Mouse (Mus musculus) limb, embryonic 10.5 days (tissue): ENCODE results near the gene Celsr3. TPM values are rescaled to one million over a fixed set of nuclear protein-coding genes. Genes with fewer than 3 reads are reported as not detected.

Experiments
- DNase-seq: peaks from one replicate; pipeline ENCODE4 v3.0.0-alpha.2; 2017; ENCODE audit warnings: low spot score
- H3K27ac ChIP-seq: fragments of 300-500 bp; sonication (generic); 2 replicates; pipeline ENCODE4 v1.5.1; 2016; ENCODE audit warnings: mild to moderate bottlenecking
- H3K27me3 ChIP-seq: fragments of 300-500 bp; sonication (generic); 2 replicates; pipeline ENCODE4 v1.6.1; 2016; ENCODE audit warnings: low read depth, mild to moderate bottlenecking; ENCODE audit not compliant: poor library complexity, severe bottlenecking
- H3K36me3 ChIP-seq: fragments of 300-500 bp; sonication (generic); 2 replicates; pipeline ENCODE4 v1.6.1; 2016; ENCODE audit warnings: mild to moderate bottlenecking, moderate library complexity
- H3K4me1 ChIP-seq: fragments of 300-500 bp; sonication (generic); 2 replicates; pipeline ENCODE4 v1.6.1; 2016
- H3K4me3 ChIP-seq: fragments of 300-500 bp; sonication (generic); 2 replicates; pipeline ENCODE4 v1.5.1; 2016; ENCODE audit warnings: mild to moderate bottlenecking, moderate library complexity
- H3K9me3 ChIP-seq: fragments of 300-500 bp; sonication (generic); replicated peaks from 2 replicates; pipeline ENCODE4 v1.6.1; 2016; ENCODE audit warnings: mild to moderate bottlenecking
- WGBS: fragments of 180-500 bp; shearing (Covaris S2); methylation state at CpG from one replicate; pipeline ENCODE4 v1.1.7; 2016; 5-methylcytosine and 5-hydroxymethylcytosine counted together
- polyA plus RNA-seq: library from polyadenylated mRNA; unstranded; fragments of >200 nt; fragmentation: Nextera tagmentation; extraction: Ambion mirVana; gene quantifications from 2 replicates; pipeline ENCODE4 v1.2.1, GENCODE M21; 2016

Gene Celsr3
- polyA plus RNA-seq, 1 experiment from 2014 or later, result 0.06 TPM

DNA sequence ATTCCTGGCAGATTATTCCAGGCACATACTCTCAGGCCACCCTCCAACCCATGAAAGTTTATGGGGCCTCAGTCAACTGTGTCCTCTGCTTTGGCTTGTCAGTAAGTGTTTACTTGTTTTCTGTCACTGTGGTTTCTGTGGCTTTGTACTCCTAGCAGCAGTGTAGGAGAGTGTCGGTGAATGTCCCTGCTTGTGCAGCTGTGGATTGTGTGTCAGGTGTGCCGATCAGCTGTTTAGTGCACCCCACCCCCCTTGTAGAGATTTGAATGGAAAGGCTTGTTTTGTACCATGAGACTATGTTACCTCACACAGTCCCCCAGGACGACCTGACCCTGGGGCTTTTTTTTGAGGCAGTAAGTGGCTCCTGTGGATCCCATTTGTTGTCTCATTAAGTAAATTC, 33.4 kb upstream of the Celsr3 start:
- Histone ChIP-seq H3K4me3 (no peak overlapping the region), H3K27ac (no peak overlapping the region), H3K4me1 (peaks cover 24% of the 10 kb centered on the region), H3K27me3 (no peaks in the 10 kb centered on the region), H3K36me3 (peaks cover 67% of the 10 kb centered on the region), H3K9me3 (no peaks in the 10 kb centered on the region)
- 70% methylated on average over 3 of the region's 3 CpGs for WGBS
- DNase-seq, result no peak

DNA sequence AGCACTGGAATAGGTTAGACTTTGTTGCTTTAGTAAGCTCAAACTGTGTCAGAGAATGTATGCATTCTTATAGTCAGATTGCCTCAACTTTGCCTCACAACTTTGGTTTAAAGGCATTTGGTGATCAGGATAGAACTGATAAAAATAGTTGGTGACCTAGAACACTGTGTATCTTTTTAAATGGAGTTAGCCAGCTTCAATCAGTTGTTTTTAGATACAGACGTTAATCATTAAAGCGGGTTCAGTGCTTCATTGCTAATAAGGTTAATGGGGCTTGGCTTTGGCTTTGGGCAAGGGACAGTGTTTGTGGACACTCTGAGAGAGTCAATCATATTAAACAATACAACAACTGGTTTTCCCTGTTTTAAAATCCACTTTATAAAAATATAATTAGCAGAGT, 30.8 kb upstream of the Celsr3 start:
- WGBS, result 81% methylated on average over 2 of the region's 2 CpGs
- H3K4me3 ChIP-seq, result no peak overlapping the region

DNA sequence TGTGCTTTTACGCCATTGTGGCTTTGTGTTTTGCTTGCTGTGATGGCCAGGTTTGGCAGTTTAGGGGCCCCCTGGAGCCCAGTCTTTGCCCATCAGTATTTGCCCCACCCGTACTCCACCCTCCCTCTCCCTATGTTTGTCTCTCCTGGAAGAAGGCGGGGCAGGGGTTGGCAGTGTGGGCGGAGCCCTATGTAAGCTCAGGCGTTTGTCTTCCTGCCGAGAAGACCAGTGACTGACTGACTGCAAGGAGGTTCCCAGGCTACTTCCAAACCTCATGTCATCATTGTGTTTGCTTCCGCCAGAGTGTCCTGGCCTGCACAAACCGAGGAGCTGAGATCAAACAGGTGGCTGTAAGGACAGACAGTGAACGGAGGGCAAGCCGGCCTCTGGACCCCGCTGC, 30.4 kb upstream of the Celsr3 start:
- Histone ChIP-seq H3K27ac (no peak overlapping the region), H3K4me1 (peaks cover 15% of the 10 kb centered on the region; the same call in 1 of the 2 replicates), H3K36me3 (peaks cover 73% of the 10 kb centered on the region), H3K4me3 (no peak overlapping the region), H3K9me3 (no peaks in the 10 kb centered on the region), H3K27me3 (no peaks in the 10 kb centered on the region)
- DNase-seq, result no peak
- 43% methylated on average over 11 of the region's 11 CpGs for WGBS

More for the DNA sequence above, 30.8 kb upstream of the Celsr3 start:
- no peak for DNase-seq
- H3K9me3 ChIP-seq, result no peaks in the 10 kb centered on the region
- no peaks in the 10 kb centered on the region for H3K27me3 ChIP-seq
- no peak overlapping the region for H3K27ac ChIP-seq
- peaks cover 69% of the 10 kb centered on the region for H3K36me3 ChIP-seq
- peaks cover 15% of the 10 kb centered on the region; the same call in 1 of the 2 replicates for H3K4me1 ChIP-seq

DNA sequence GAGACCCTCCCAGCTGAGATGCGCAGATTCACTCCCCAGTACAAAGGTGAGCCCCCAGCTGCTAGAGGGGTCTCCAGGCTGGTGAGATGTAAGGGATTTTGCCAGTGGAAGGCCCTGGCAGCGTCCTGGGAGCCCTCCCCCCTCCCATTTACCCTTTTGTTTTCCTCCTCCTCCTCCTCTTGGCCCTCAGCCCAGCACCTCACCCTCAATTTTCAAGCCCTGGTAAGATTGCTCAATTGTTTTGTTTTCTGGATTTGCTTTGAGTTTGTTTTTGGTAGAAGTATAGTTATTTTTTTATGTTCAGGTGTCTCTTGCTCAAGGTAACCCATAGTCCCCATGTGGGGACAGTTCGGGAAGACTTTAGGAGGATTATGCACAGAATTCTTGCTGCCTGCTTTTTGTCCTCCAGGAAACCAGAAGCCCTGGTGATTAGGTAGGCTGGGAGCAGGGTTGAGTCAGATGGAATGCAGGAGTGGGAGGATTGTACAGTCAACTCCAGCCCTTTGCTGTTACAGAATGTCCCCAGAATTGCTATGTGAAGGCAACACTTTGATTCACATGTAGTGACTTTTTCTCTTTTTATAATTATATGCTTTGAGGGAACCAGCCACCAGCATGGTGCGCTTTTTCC, 29.7 kb upstream of the Celsr3 start:
- DNase-seq, result no peak
- peaks cover 15% of the 10 kb centered on the region; the same call in 1 of the 2 replicates for H3K4me1 ChIP-seq
- H3K36me3 ChIP-seq, result peaks cover 80% of the 10 kb centered on the region
- H3K27me3 ChIP-seq, result no peaks in the 10 kb centered on the region
- 90% methylated on average over 4 of the region's 4 CpGs for WGBS
- H3K4me3 ChIP-seq, result no peak overlapping the region
- no peaks in the 10 kb centered on the region for H3K9me3 ChIP-seq
- no peak overlapping the region for H3K27ac ChIP-seq

DNA sequence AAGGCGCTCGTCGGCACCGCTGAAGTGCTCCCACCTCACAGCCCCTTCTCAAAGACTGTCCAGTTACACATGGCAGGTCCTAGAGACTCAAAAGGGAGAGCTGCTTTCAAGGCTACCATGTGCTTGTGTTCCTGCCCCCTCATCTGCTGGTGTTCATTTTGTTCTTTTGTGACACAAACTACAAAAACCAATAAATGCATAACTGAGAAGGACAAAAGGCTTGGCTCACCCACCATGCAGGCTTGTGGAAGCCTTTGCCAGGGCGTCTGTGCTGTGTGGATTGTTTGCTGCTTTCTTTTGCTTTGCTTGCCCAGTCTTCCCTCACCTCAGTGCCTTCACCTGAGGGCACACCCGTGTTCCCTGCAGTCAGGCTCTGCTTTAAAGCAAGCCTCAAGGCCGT, 28.6 kb upstream of the Celsr3 start:
- Histone ChIP-seq H3K4me3 (no peak overlapping the region), H3K4me1 (peaks cover 14% of the 10 kb centered on the region; the same call in 1 of the 2 replicates), H3K27ac (no peak overlapping the region), H3K9me3 (no peaks in the 10 kb centered on the region), H3K36me3 (peaks cover 85% of the 10 kb centered on the region), H3K27me3 (no peaks in the 10 kb centered on the region)
- DNase-seq, result no peak
- WGBS, result 94% methylated on average over 7 of the region's 7 CpGs

DNA sequence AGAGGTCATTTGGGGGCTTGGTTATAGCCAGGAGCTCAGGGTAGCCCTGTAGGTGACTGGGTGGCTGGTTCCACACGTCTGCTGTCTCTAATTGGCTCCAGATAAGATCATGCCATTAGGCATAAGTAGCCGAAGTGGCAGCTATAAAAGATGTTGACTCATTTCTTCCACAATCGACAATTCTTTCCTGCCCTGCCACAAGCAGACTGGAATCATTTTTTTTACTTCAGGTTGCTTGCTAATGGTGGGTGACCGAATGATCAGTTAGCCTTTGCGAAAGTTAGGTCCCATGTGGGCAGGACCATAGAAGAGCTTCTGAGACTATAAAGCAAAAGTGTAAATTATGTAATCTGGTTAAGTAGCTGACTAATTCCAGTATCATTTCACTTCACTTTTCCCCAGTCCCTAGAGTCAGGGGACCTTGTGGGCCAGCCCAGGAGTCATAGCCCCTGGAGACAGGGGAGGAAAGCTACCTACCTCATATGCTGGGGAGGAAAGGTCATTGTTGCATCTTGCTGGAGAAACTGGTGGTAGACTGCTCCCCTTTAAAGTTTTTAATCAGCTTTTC, 27.5 kb upstream of the Celsr3 start:
- Histone ChIP-seq H3K9me3 (no peaks in the 10 kb centered on the region), H3K27ac (no peak overlapping the region), H3K4me3 (no peak overlapping the region), H3K27me3 (no peaks in the 10 kb centered on the region), H3K36me3 (peaks cover 90% of the 10 kb centered on the region), H3K4me1 (peaks cover 9% of the 10 kb centered on the region; the same call in 1 of the 2 replicates)
- no peak for DNase-seq
- 72% methylated on average over 5 of the region's 5 CpGs for WGBS

DNA sequence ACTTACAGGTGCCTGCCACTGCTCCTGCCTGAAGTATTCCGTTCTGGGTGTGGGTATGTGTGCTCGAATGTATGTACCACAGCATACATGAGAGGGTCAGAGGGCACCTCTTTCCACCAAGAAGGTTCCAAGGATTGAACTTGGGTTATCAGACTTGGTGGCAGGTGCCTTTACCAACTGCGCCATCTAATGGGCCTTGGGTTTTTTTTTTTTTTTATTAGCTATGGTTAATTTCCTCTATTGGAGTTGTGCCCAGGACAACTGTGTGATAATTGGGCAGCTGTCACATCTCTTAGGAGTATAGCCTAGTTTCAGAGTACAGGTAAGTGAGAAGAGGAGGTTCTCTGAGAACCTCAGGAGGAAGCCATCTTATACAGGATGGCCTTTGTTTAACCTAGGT, 26.6 kb upstream of the Celsr3 start:
- 85% methylated on average over 3 of the region's 3 CpGs for WGBS
- DNase-seq, result no peak
- Histone ChIP-seq H3K9me3 (no peaks in the 10 kb centered on the region), H3K27me3 (no peaks in the 10 kb centered on the region), H3K27ac (no peak overlapping the region), H3K4me1 (peaks cover 9% of the 10 kb centered on the region; the same call in 1 of the 2 replicates), H3K36me3 (peaks cover 90% of the 10 kb centered on the region), H3K4me3 (no peak overlapping the region)

DNA sequence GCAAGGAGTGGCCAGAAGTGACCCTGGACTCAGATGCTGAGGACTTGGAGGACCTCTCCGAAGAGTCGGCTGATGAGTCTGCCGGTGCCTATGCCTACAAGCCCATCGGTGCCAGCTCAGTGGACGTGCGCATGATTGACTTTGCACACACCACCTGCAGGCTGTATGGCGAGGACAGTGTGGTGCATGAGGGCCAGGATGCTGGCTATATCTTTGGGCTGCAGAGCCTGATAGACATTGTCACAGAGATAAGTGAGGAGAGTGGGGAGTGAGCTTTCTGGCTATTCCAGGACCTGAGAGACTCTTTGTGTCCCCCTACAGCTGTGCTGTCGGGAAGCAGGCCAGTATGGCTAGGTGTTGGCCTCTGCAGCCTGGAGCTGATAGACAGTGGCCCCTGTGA, 20.4 kb upstream of the Celsr3 start:
- Histone ChIP-seq H3K27ac (no peak overlapping the region), H3K9me3 (no peaks in the 10 kb centered on the region), H3K27me3 (no peaks in the 10 kb centered on the region), H3K36me3 (peaks cover 69% of the 10 kb centered on the region), H3K4me3 (no peak overlapping the region), H3K4me1 (peaks cover 16% of the 10 kb centered on the region)
- 91% methylated on average over 8 of the region's 8 CpGs for WGBS
- DNase-seq, result no peak

DNA sequence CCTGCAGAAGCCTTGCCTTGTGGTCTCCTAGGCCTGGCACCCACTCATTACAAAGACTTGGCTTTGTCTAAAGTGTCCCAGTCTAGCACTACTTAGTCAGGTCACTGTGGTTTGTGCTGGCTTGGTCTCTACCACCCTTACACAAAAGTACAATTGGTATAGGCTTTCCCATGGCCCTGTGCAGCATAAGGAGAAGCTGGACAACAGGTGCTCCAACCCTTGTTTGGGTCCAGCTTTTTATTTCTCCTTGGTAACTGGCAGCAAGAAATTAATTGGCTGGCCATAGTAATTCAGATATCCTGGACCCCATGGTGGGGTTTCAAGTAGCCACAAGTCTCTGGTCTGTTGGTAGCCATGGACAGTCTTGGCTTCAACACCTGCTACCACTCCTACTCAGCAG, 19.7 kb upstream of the Celsr3 start:
- H3K36me3 ChIP-seq, result peaks cover 63% of the 10 kb centered on the region
- H3K4me3 ChIP-seq, result no peak overlapping the region
- DNase-seq, result no peak
- no peak overlapping the region for H3K27ac ChIP-seq
- H3K27me3 ChIP-seq, result no peaks in the 10 kb centered on the region
- H3K9me3 ChIP-seq, result no peaks in the 10 kb centered on the region
- H3K4me1 ChIP-seq, result peaks cover 16% of the 10 kb centered on the region

DNA sequence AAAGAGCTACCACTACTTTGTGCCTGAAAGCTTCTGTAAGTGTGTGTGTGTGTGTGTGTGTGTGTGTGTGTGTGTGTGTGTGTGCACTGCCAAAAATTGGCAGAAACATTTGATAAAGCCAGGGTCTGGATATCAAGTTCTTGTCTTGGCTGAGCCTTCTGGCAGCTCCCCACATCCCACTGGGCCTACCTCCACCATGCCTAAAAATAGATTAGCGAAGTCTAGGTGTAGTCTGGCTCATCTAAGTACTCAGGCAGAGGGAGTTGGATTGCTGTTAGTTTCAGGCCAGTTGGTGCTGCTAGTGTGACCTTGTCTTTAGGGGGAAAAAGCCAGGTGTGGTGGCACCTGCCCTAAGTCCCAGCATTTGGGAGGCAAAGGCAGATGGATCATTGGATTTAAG, 19.3 kb upstream of the Celsr3 start:
- DNase-seq, result no peak
- WGBS, result 97% methylated on average over 1 of the region's 1 CpGs
- Histone ChIP-seq H3K4me3 (no peak overlapping the region), H3K9me3 (no peaks in the 10 kb centered on the region), H3K4me1 (peaks cover 16% of the 10 kb centered on the region), H3K36me3 (peaks cover 63% of the 10 kb centered on the region), H3K27me3 (no peaks in the 10 kb centered on the region), H3K27ac (no peak overlapping the region)

DNA sequence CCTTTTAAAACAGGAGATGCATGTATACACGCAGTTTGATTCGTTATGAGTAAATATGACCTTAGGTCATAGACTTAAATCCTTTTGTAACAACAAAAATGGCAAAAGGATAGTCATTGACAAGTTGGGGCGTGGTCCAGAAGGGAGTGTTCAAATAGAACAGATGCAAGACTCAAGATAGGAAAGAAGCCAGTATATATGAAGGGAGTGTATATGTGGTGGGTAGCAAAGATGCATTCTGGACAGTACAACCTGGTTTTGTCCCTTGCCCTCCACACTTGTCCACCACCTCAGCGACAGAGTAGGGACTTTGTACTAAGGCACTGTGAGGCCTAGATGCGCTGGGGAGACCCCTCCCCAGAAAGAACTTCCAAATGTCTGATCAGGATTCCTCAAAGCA, 18.4 kb upstream of the Celsr3 start:
- DNase-seq, result no peak
- Histone ChIP-seq H3K27ac (0 out of 2 replicates have a peak overlapping the region, but pooled peaks have one; percentile 87), H3K4me3 (peak overlapping the region; percentile 87; the same call in 1 of the 2 replicates), H3K36me3 (peaks cover 63% of the 10 kb centered on the region), H3K9me3 (no peaks in the 10 kb centered on the region), H3K4me1 (peaks cover 16% of the 10 kb centered on the region), H3K27me3 (no peaks in the 10 kb centered on the region)
- WGBS, result 77% methylated on average over 5 of the region's 5 CpGs

DNA sequence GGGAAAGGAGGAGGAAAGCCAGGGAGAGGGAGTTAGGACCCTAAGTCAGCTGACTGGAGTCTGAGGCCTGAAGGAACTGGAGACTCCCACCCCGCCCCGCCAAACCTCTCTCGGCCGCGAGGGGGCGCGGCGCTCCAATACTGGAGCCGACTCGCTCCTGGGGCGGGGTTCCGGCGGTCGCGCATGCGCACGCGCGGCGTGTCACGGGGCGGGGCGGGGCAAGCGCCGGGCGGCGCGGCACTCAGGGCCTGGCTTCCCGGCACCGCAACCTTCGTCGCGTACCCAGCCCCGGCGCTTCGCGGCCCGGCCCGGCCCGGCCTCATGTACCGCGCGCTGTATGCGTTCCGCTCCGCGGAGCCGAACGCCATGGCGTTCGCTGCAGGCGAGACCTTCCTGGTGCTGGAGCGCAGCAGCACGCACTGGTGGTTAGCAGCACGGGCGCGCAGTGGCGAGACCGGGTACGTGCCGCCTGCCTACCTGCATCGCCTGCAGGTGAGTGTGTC, 17.9 kb upstream of the Celsr3 start, which contains the start of gene Nckipsd:
TSS of gene Nckipsd (plus strand) at position 206 of the 503 bp plus-strand sequence.
- Histone ChIP-seq H3K4me1 (peaks cover 16% of the 10 kb centered on the region), H3K27me3 (no peaks in the 10 kb centered on the region), H3K36me3 (peaks cover 63% of the 10 kb centered on the region), H3K27ac (peak within 1 kb of the TSS; percentile 87), H3K9me3 (no peaks in the 10 kb centered on the region), H3K4me3 (peak within 1 kb of the TSS; percentile 87)
- under 1% methylated on average over 62 of the region's 62 CpGs for WGBS
- DNase-seq, result peak; percentile 99

DNA sequence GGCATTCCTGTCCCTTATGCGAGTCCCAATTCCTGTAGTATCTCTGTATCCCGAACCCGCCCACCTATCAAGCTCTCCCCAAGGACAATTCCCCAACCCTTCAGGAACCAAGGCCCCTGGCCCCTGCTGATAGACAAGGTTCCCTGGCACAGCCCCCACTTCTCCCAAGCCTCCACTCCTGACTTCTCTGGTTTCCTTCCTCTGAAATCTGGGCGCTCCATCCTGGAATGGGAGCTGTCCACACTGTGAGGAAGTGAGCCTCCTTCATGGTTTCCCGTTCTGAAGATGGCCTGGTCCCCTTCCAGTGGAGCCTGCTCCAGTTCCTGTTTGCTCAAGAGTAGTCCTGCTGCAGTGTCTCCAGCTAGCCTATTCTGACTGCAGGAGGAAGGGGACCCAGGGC, 16.9 kb upstream of the Celsr3 start:
- Histone ChIP-seq H3K27ac (no peak overlapping the region), H3K36me3 (peaks cover 63% of the 10 kb centered on the region), H3K9me3 (no peaks in the 10 kb centered on the region), H3K4me3 (peak overlapping the region; percentile 87), H3K27me3 (no peaks in the 10 kb centered on the region), H3K4me1 (peaks cover 16% of the 10 kb centered on the region)
- DNase-seq, result no peak
- WGBS, result 64% methylated on average over 5 of the region's 5 CpGs
